Mouse (Mus musculus) ES-E14 (cell line): ENCODE data around the gene A430033K04Rik.

Experiments
- CHD2 ChIP-seq: IDR thresholded peaks from 2 replicates; pipeline ENCODE4 v1.6.1; 2014; ENCODE audit warnings: mild to moderate bottlenecking, low read depth, low read length, inconsistent platforms
- HCFC1 ChIP-seq: IDR thresholded peaks from 2 replicates; pipeline ENCODE4 v1.6.1; 2012; ENCODE audit warnings: low read length, inconsistent platforms, borderline replicate concordance; ENCODE audit not compliant: insufficient read depth
- MAFK ChIP-seq: IDR thresholded peaks from 2 replicates; pipeline ENCODE4 v1.6.1; 2014; ENCODE audit warnings: mild to moderate bottlenecking, low read depth, low read length, inconsistent platforms; ENCODE audit not compliant: insufficient read depth
- ZC3H11A ChIP-seq: IDR thresholded peaks from 2 replicates; pipeline ENCODE4 v1.6.1; 2012; ENCODE audit warnings: low read depth, mild to moderate bottlenecking, inconsistent platforms, low read length, borderline replicate concordance

DNA sequence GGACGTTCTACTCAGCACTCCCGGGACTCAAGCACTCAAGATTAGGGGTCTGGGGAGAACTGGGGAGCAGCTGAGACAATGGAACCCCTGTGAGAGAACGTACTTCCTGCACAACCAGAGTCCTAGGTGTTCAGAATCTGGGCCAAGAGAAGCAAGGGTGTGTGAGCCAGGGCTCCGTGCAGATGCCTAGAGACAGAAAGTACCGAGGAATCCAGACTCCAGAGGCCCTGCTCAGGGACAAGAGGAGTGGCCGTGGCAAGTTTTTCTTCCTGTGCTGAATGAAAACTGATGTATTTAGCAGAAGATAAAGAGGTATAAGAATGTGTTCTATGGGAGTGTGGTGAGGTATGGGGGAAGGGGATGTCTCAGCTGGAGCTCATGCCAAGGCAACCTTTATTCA, 74.8 kb downstream of the A430033K04Rik start:
- TF ChIP-seq ZC3H11A (no peak), HCFC1 (no peak), MAFK (no peak), CHD2 (no peak)
